In genomic region chr5:137784546-137784945, GRCm38 (mm10) we compare ENCODE assay signal across 8 mouse cellular contexts. TPM values are rescaled to one million over a fixed set of nuclear protein-coding genes. Genes with fewer than 3 reads are reported as not detected.
DNase-seq lines count a peak whose midpoint lies in the region; ATAC-seq and TF ChIP-seq lines count a peak whose summit lies in the region.

No protein-coding gene starts in this region.

- no peaks in the 10 kb centered on the region for H3K9me3 ChIP-seq in limb, embryonic 11.5 days (ENCODE audit: control insufficient read depth, low read length)
- no peaks in the 10 kb centered on the region for H3K9me3 ChIP-seq in stomach, embryonic 14.5 days (ENCODE audit: control insufficient read depth, low read depth, low read length)

- no peaks in the 10 kb centered on the region for H3K27me3 ChIP-seq in thymus, adult 2 months (ENCODE audit: control insufficient read depth, insufficient read depth, low read length)
- H3K27me3 ChIP-seq in limb, embryonic 11.5 days (ENCODE audit: control insufficient read depth, insufficient read depth, low read length) = no peaks in the 10 kb centered on the region
- H3K27me3 ChIP-seq in stomach, embryonic 14.5 days (ENCODE audit: control insufficient read depth, insufficient read depth, low read length) = no peaks in the 10 kb centered on the region

- peak; percentile 65 for DNase-seq in cerebellum, adult 9-11 months
- no peak for DNase-seq in cerebellum, adult 8-10 months
- DNase-seq in thymus, adult 2 months = no peak
- DNase-seq in thymus, adult 18-20 months = no peak
- DNase-seq in limb, embryonic 11.5 days (ENCODE audit: low spot score) = no peak
- DNase-seq in gastrocnemius, adult 8-10 months (ENCODE audit: low spot score in 2 of 2) = no peak
- no peak for DNase-seq in natural killer cell, adult 2 months (ENCODE audit: low spot score in 2 of 2)

- no peak for TF ChIP-seq CTCF in thymus, adult 2 months (IDR thresholded peaks at IDR 0.05; ENCODE audit: borderline replicate concordance, control insufficient read depth, extremely low read depth, insufficient read depth, low read length, poor library complexity)

- H3K36me3 ChIP-seq in thymus, adult 2 months (ENCODE audit: control insufficient read depth, insufficient read depth, low read length) = peaks cover 15% of the 10 kb centered on the region
- peaks cover 21% of the 10 kb centered on the region for H3K36me3 ChIP-seq in limb, embryonic 11.5 days (ENCODE audit: control insufficient read depth, insufficient read depth, low read length)
- H3K36me3 ChIP-seq in stomach, embryonic 14.5 days (ENCODE audit: control insufficient read depth, insufficient read depth, low read length) = peaks cover 42% of the 10 kb centered on the region

- H3K4me3 ChIP-seq in thymus, adult 2 months (ENCODE audit: control insufficient read depth, insufficient read depth, low read length) = peak overlapping the region; percentile 64
- H3K4me3 ChIP-seq in limb, embryonic 11.5 days (ENCODE audit: low read depth, low read length) = peak overlapping the region; percentile 78
- peak overlapping the region; percentile 73 for H3K4me3 ChIP-seq in stomach, embryonic 14.5 days (ENCODE audit: low read depth, low read length)

- H3K9ac ChIP-seq in limb, embryonic 11.5 days (ENCODE audit: low read length) = no peak overlapping the region; the same call in 1 of the 2 replicates
- peak overlapping the region; percentile 92 for H3K9ac ChIP-seq in stomach, embryonic 14.5 days (replicated peaks; ENCODE audit: low read depth, low read length)

- peak overlapping the region; percentile 90 for H3K4me2 ChIP-seq in limb, embryonic 11.5 days (ENCODE audit: low read depth, severe bottlenecking)
- peak overlapping the region; percentile 94 for H3K4me2 ChIP-seq in stomach, embryonic 14.5 days (replicated peaks; ENCODE audit: low read depth, low read length)

- no peak for TF ChIP-seq POLR2A in thymus, adult 2 months (IDR thresholded peaks at IDR 0.05; ENCODE audit: control insufficient read depth, extremely low read depth, insufficient read depth, low read length, poor library complexity)

- 91% methylated on average over 14 of the region's 14 CpGs for WGBS in thymus, adult 2 months
- WGBS in limb, embryonic 11.5 days = 87% methylated on average over 14 of the region's 14 CpGs
- WGBS in stomach, embryonic 14.5 days = 68% methylated on average over 14 of the region's 14 CpGs

- H3K27ac ChIP-seq in thymus, adult 2 months (ENCODE audit: control insufficient read depth, insufficient read depth, low read length) = no peak overlapping the region
- no peak overlapping the region for H3K27ac ChIP-seq in limb, embryonic 11.5 days (replicated peaks; ENCODE audit: low read depth, low read length)
- 0 out of 2 replicates have a peak overlapping the region, but pooled peaks have one; percentile 96 for H3K27ac ChIP-seq in stomach, embryonic 14.5 days (ENCODE audit: low read length)

- ATAC-seq in limb, embryonic 11.5 days (ENCODE audit: insufficient number of reproducible peaks, low FRiP score, low TSS enrichment, low read depth) = no peak
- no peak for ATAC-seq in stomach, embryonic 14.5 days (ENCODE audit: insufficient number of reproducible peaks, insufficient read depth, low FRiP score, low read depth)

- peaks cover 28% of the 10 kb centered on the region for H3K4me1 ChIP-seq in thymus, adult 2 months (replicated peaks; ENCODE audit: control insufficient read depth, insufficient read depth, low read length)
- peaks cover 29% of the 10 kb centered on the region for H3K4me1 ChIP-seq in limb, embryonic 11.5 days (ENCODE audit: control insufficient read depth, insufficient read depth, low read length)
- peaks cover 31% of the 10 kb centered on the region for H3K4me1 ChIP-seq in stomach, embryonic 14.5 days (ENCODE audit: control insufficient read depth, insufficient read depth, low read length)

RNA-seq across cellular contexts. Expression of gene Mepce, which starts 2.9 kb away (rescaled TPM):
- 81.9 and 87.5 TPM in 2 replicates for polyA plus RNA-seq in thymus, adult 2 months (2012; rRNA removed)
- 12.0 and 12.2 TPM in 2 replicates for polyA plus RNA-seq in limb, embryonic 11.5 days (2014; fragmentation: Nextera tagmentation; extraction: Ambion mirVana)
- polyA plus RNA-seq in stomach, embryonic 14.5 days (2014; fragmentation: Nextera tagmentation; extraction: Ambion mirVana) = 13.6 and 17.6 TPM in 2 replicates
- total RNA-seq in gastrocnemius, adult 8-10 months (2022) = 10 to 100 TPM; 23.0 to 24.2 (median 23.3) TPM

RNA-seq across cellular contexts. Expression of gene Zcwpw1, which starts 3.1 kb away (rescaled TPM):
- polyA plus RNA-seq in thymus, adult 2 months (2012; rRNA removed) = 4.6 TPM in 2 replicates
- 19.6 and 20.1 TPM in 2 replicates for polyA plus RNA-seq in limb, embryonic 11.5 days (2014; fragmentation: Nextera tagmentation; extraction: Ambion mirVana)
- polyA plus RNA-seq in stomach, embryonic 14.5 days (2014; fragmentation: Nextera tagmentation; extraction: Ambion mirVana) = 22.3 and 23.3 TPM in 2 replicates
- total RNA-seq in gastrocnemius, adult 8-10 months (2022) = under 1 TPM in 2 of 4 experiments, not detected in 2; 0.24 to 0.31 TPM

RNA-seq across cellular contexts. Expression of gene Ppp1r35, which starts 5.9 kb away (rescaled TPM):
- 101 and 120 TPM in 2 replicates for polyA plus RNA-seq in thymus, adult 2 months (2012; rRNA removed)
- 61.4 and 62.0 TPM in 2 replicates for polyA plus RNA-seq in limb, embryonic 11.5 days (2014; fragmentation: Nextera tagmentation; extraction: Ambion mirVana)
- 32.7 and 38.1 TPM in 2 replicates for polyA plus RNA-seq in stomach, embryonic 14.5 days (2014; fragmentation: Nextera tagmentation; extraction: Ambion mirVana)
- total RNA-seq in gastrocnemius, adult 8-10 months (2022) = 1 to 10 TPM; 4.7 to 6.0 (median 5.3) TPM

RNA-seq across cellular contexts. Expression of gene Tsc22d4, which starts 39.0 kb away (rescaled TPM):
- polyA plus RNA-seq in thymus, adult 2 months (2012; rRNA removed) = 670 and 672 TPM in 2 replicates
- polyA plus RNA-seq in limb, embryonic 11.5 days (2014; fragmentation: Nextera tagmentation; extraction: Ambion mirVana) = 96.0 and 101 TPM in 2 replicates
- 118 and 132 TPM in 2 replicates for polyA plus RNA-seq in stomach, embryonic 14.5 days (2014; fragmentation: Nextera tagmentation; extraction: Ambion mirVana)
- 10 to 100 TPM; 39.6 to 68.9 (median 47.7) TPM for total RNA-seq in gastrocnemius, adult 8-10 months (2022)

RNA-seq across cellular contexts. Expression of gene Nyap1, which starts 43.1 kb away (rescaled TPM):
- polyA plus RNA-seq in thymus, adult 2 months (2012; rRNA removed) = 97.2 and 110 TPM in 2 replicates
- 1.2 and 1.8 TPM in 2 replicates for polyA plus RNA-seq in limb, embryonic 11.5 days (2014; fragmentation: Nextera tagmentation; extraction: Ambion mirVana)
- polyA plus RNA-seq in stomach, embryonic 14.5 days (2014; fragmentation: Nextera tagmentation; extraction: Ambion mirVana) = 1.0 and 1.4 TPM in 2 replicates
- under 1 TPM in 2 of 4 experiments, not detected in 2; 0.10 to 0.16 TPM for total RNA-seq in gastrocnemius, adult 8-10 months (2022)
